Mouse (Mus musculus) spleen, adult 2 months (tissue): Measurements from ENCODE around the gene Ppef1.

Experiments used
- CTCF ChIP-seq: fragments of 200-500 bp; IDR thresholded peaks from 2 replicates; pipeline ENCODE4 v1.5.1; 2011; ENCODE audit warnings: mild to moderate bottlenecking, inconsistent platforms; ENCODE audit not compliant: insufficient read depth, insufficient read length, insufficient replicate concordance; ENCODE audit errors: extremely low read depth
- POLR2A ChIP-seq: fragments of 200-500 bp; IDR thresholded peaks from 2 replicates; pipeline ENCODE4 v1.6.1; 2011; ENCODE audit warnings: low read depth, low read length, inconsistent platforms

DNA sequence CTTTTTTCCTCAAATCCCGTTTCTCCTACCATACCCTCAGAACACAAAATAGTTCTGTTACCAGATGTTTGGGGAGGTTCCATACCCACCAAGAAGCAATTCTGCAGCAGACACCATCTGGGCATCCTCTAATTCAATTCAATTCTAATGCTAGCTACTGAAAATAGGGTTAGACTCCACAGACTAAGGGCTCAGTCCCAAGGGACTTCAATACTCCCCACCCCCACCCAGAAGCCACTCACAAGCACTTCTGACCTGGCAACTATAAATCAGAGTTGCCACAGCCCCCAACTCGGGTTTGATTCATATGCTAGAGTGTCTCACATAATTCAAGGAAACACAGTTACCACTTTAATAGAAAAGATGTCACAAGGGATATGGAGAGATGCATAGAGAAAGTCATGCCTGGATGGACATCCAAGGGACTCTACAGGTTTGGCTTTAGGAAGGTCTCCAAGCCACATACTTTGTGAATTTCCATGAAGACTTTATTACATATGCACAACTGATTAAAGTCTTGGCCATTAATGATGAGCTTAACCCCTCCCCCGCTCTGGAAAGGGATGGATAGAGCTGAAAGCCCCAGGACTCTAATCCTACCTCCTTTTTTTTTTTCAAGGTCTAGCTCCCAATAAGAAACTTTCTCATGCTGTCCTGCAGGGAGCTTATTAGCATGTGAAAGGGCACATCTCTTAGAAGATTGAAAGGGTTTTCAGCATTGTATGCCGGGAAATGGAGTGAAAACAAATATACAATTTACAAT is 124.5 kb downstream of the Ppef1 start:
- TF ChIP-seq POLR2A (no peak), CTCF (no peak)
